Mouse (Mus musculus) lung, postnatal 36 days (tissue): ENCODE measurements at regions not wholly inside any gene's neighbourhood (a gene's known extent, or its start where the extent isn't known, plus 50 kb on each side); places are given as distances from the start of the nearest gene placed in this dataset.

Experiments used
- DNase-seq: peaks from one replicate; pipeline ENCODE4 v3.0.0; 2022; ENCODE audit warnings: mixed read lengths

- no peak for DNase-seq
Measured at GRCm38 (mm10) chr8:102575523-102575922, 209.9 kb downstream of the Cdh11 start.

GRCm38 (mm10) chr8:102567779-102568178, 217.7 kb downstream of the Cdh11 start:
- DNase-seq = no peak

- peak; percentile 60 for DNase-seq
Measured at GRCm38 (mm10) chr8:102554213-102554612, 231.2 kb downstream of the Cdh11 start.

GRCm38 (mm10) chr8:102553348-102553935, 232.0 kb downstream of the Cdh11 start:
- DNase-seq = no peak

- DNase-seq = no peak
Measured at GRCm38 (mm10) chr8:102538886-102539285, 246.6 kb downstream of the Cdh11 start.

GRCm38 (mm10) chr8:102538068-102538467, 247.4 kb downstream of the Cdh11 start:
- no peak for DNase-seq

GRCm38 (mm10) chr8:102518446-102518845, 267.0 kb downstream of the Cdh11 start:
- no peak for DNase-seq

GRCm38 (mm10) chr8:102515748-102516147, 269.7 kb downstream of the Cdh11 start:
- DNase-seq = peak; percentile 10

GRCm38 (mm10) chr8:102514805-102515424, 270.5 kb downstream of the Cdh11 start:
- no peak for DNase-seq

GRCm38 (mm10) chr8:102500751-102501150, 284.7 kb downstream of the Cdh11 start:
- DNase-seq = no peak

GRCm38 (mm10) chr8:102500202-102500601, 285.2 kb downstream of the Cdh11 start:
- no peak for DNase-seq

- no peak for DNase-seq
Measured at GRCm38 (mm10) chr8:102499091-102499490, 286.4 kb downstream of the Cdh11 start.

- DNase-seq = no peak
Measured at GRCm38 (mm10) chr8:102497160-102497559, 288.3 kb downstream of the Cdh11 start.

- no peak for DNase-seq
Measured at GRCm38 (mm10) chr8:102496698-102497097, 288.7 kb downstream of the Cdh11 start.

GRCm38 (mm10) chr8:102496021-102496420, 289.4 kb downstream of the Cdh11 start:
- DNase-seq = no peak

- DNase-seq = no peak
Measured at GRCm38 (mm10) chr8:102491015-102491414, 294.4 kb downstream of the Cdh11 start.

GRCm38 (mm10) chr8:102488284-102488683, 297.2 kb downstream of the Cdh11 start:
- DNase-seq = no peak

- no peak for DNase-seq
Measured at GRCm38 (mm10) chr8:102487796-102488195, 297.6 kb downstream of the Cdh11 start.

GRCm38 (mm10) chr8:102475166-102475802, 310.2 kb downstream of the Cdh11 start:
- no peak for DNase-seq

GRCm38 (mm10) chr8:102474192-102474591, 311.2 kb downstream of the Cdh11 start:
- DNase-seq = no peak

- DNase-seq = no peak
Measured at GRCm38 (mm10) chr8:102471352-102471751, 314.1 kb downstream of the Cdh11 start.

GRCm38 (mm10) chr8:102462601-102463000, 322.8 kb downstream of the Cdh11 start:
- DNase-seq = no peak

GRCm38 (mm10) chr8:102443006-102443405, 342.4 kb downstream of the Cdh11 start:
- DNase-seq = peak; percentile 3

- no peak for DNase-seq
Measured at GRCm38 (mm10) chr8:102421828-102422227, 363.6 kb downstream of the Cdh11 start.
